Mouse (Mus musculus) layer of hippocampus, postnatal 36 days (tissue): ENCODE measurements around the gene Gm20671. TPM values are rescaled to one million over a fixed set of nuclear protein-coding genes. Genes with fewer than 3 reads are reported as not detected.

Experiments
- total RNA-seq, 2 experiments: library from RNA; stranded (reverse); gene quantifications; 2 replicates each; pipeline ENCODE4 v1.2.3; 2021

The Gm20671 gene
- total RNA-seq, 2 experiments from 2014 or later: not detected

Other genes with a start within 250 kb of the Gm20671 start
- gene Yes1, start 215.9 kb downstream of the Gm20671 start, total RNA-seq: 10 to 100 TPM; 12.8 to 13.9 TPM
- 10 to 100 TPM; 64.1 to 68.3 TPM for gene Pisd, start 41.5 kb downstream of the Gm20671 start, total RNA-seq
- 10 to 100 TPM; 54.6 to 58.2 TPM for gene Prr14l, start 27.1 kb upstream of the Gm20671 start, total RNA-seq
- 10 to 100 TPM; 64.3 to 69.0 TPM for gene Depdc5, start 36.6 kb upstream of the Gm20671 start, total RNA-seq
- gene Ywhah, start 191.7 kb upstream of the Gm20671 start, total RNA-seq: 1,000 to 10,000 TPM; 1,183 to 1,342 TPM